Mouse (Mus musculus): ENCODE results near the gene Rhbdl1.

GRCm38 (mm10) chr17:25877025-25877424 lies 39.9 kb upstream of the Rhbdl1 start:
- no peak for TF ChIP-seq POLR2A (IDR thresholded peaks at IDR 0.05; ENCODE audit: extremely low read depth, insufficient read depth, low read length)
- no peak for TF ChIP-seq CTCF (IDR thresholded peaks at IDR 0.05; ENCODE audit: extremely low read depth, insufficient read depth, low read length)

Data from cortical plate, adult 2 months (tissue).